Mouse (Mus musculus) myocyte (in vitro differentiated cells): ENCODE data around the gene Zfp933.
"Not testable (repeated sequence)": the region's sequence is repeated elsewhere in the genome, so short reads cannot be mapped to it uniquely, and the experiment has no call there.

Experiments used
- CEBPB ChIP-seq: IDR thresholded peaks from 2 replicates; pipeline ENCODE4 v1.6.1; 2011; ENCODE audit warnings: mild to moderate bottlenecking, moderate library complexity; ENCODE audit not compliant: poor library complexity, insufficient read depth, severe bottlenecking
- E2F4 ChIP-seq: IDR thresholded peaks from one replicate; pipeline ENCODE4 v1.6.1; 2011; ENCODE audit warnings: mild to moderate bottlenecking, control low read depth, moderate library complexity; ENCODE audit not compliant: insufficient read depth
- MAX ChIP-seq: IDR thresholded peaks from one replicate; pipeline ENCODE4 v1.6.1; 2011; ENCODE audit warnings: low read depth, mild to moderate bottlenecking, control low read depth
- MYOD1 ChIP-seq, 3 experiments: IDR thresholded peaks; one replicate each; pipeline ENCODE4 v1.6.1; 2011; ENCODE audit warnings: control low read depth in 2 of 3, low read depth in 2 of 3, mild to moderate bottlenecking in 2 of 3, moderate library complexity in 1 of 3; ENCODE audit not compliant: insufficient read length in 2 of 3, control insufficient read depth in 1 of 3
- MYOG ChIP-seq, 3 experiments: IDR thresholded peaks; one replicate each; pipeline ENCODE4 v1.6.1; 2011; ENCODE audit warnings: control low read depth in 2 of 3, low read depth in 2 of 3, mild to moderate bottlenecking in 2 of 3; ENCODE audit not compliant: insufficient read length in 2 of 3, control insufficient read depth in 1 of 3, insufficient read depth in 1 of 3
- POLR2A ChIP-seq: IDR thresholded peaks from one replicate; pipeline ENCODE4 v1.6.1; 2011; ENCODE audit warnings: low read depth, mild to moderate bottlenecking, control low read depth, moderate library complexity; ENCODE audit not compliant: insufficient read length
- POLR2AphosphoS2 ChIP-seq: IDR thresholded peaks from one replicate; pipeline ENCODE4 v1.6.1; 2011; ENCODE audit warnings: low read depth, control low read depth; ENCODE audit not compliant: insufficient read length
- REST ChIP-seq: IDR thresholded peaks from one replicate; pipeline ENCODE4 v1.6.1; 2011; ENCODE audit warnings: mild to moderate bottlenecking, control low read depth, moderate library complexity; ENCODE audit not compliant: insufficient read depth, insufficient read length
- SRF ChIP-seq: IDR thresholded peaks from one replicate; pipeline ENCODE4 v1.6.1; 2011; ENCODE audit warnings: low read depth; ENCODE audit not compliant: control insufficient read depth, insufficient read length
- TCF12 ChIP-seq: IDR thresholded peaks from one replicate; pipeline ENCODE4 v1.6.1; 2011; ENCODE audit warnings: mild to moderate bottlenecking, control low read depth; ENCODE audit not compliant: poor library complexity, insufficient read depth, severe bottlenecking
- TCF3 ChIP-seq: IDR thresholded peaks from one replicate; pipeline ENCODE4 v1.6.1; 2011; ENCODE audit warnings: low read depth, control low read depth; ENCODE audit not compliant: insufficient read length
- USF1 ChIP-seq: IDR thresholded peaks from one replicate; pipeline ENCODE4 v1.6.1; 2011; ENCODE audit warnings: low read depth, mild to moderate bottlenecking, control low read depth, moderate library complexity

GRCm38 (mm10) chr4:147793390-147793916 is 54.7 kb downstream of the Zfp933 start:
- not testable (repeated sequence) for TF ChIP-seq POLR2A; MYOD1 (IDR thresholded peaks at IDR 0.05; ENCODE audit: control insufficient read depth in 1 of 3, insufficient read length in 2 of 3, low read depth in 2 of 3); TCF3; MAX; USF1; SRF; CEBPB; E2F4; TCF12; MYOG (IDR thresholded peaks at IDR 0.05; ENCODE audit: control insufficient read depth in 1 of 3, insufficient read depth in 1 of 3, insufficient read length in 2 of 3, low read depth in 2 of 3); REST; POLR2AphosphoS2
